Mouse (Mus musculus): ENCODE measurements around the gene Alg14.

DNA sequence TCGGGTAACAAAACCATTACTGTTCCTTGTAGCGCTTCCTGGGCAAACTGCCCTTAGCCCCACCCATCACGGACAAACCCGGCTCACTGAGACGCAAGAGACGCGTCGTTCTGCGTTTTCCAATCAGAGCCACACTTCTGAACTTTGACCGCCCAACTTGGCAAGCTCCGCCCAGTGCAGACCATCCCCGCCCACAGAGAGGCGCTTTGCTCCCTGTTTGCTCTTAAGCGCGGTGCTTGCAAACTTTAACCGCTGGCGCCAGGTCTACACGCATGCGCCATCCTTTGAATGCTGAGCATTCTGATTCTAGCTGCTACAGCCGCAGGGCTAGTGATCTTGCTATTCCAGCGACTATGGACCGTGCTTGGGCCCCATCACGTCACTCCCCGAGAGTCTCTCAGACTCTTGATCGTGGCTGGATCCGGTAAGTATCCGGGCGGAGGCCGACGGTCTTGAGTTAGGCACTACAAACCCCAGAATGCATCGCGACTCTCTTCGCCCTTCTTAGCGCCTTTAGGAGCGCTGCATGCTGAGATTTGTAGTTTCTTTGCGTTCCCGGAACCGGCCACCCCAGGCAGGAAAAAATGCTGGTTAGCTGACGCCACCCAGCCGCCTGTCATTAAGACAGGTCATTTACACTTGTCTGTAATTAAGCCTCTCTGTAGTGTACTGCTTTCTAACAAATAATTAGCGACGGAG is at the start of gene Alg14:
- TF ChIP-seq CTCF (IDR thresholded peaks at IDR 0.05; ENCODE audit: extremely low read depth, insufficient read length, insufficient replicate concordance, low read depth, low read length), result no peak
- TF ChIP-seq POLR2A (IDR thresholded peaks at IDR 0.05; ENCODE audit: low read depth, low read length), result peak; percentile 90

Measured in small intestine, adult 2 months (tissue).